ENCODE assay signal across 24 mouse cellular contexts in genomic region chr2:93144126-93144525, GRCm38 (mm10). TPM values are rescaled to one million over a fixed set of nuclear protein-coding genes. Genes with fewer than 3 reads are reported as not detected.
DNase-seq lines count a peak whose midpoint lies in the region; ATAC-seq and TF ChIP-seq lines count a peak whose summit lies in the region.
"Had no signal": no experiment of that assay in that cellular context is flagged by ENCODE, and none has a peak within 500 bp of the region (broad histone marks: within the 10 kb centered on the region; RNA-seq: fewer than 3 reads in every experiment).

No protein-coding gene starts in this region.

- ATAC-seq in intestine, embryonic 14.5 days (replicated peaks; ENCODE audit: low FRiP score, low TSS enrichment, low read depth), result peak; percentile 65
- peak; percentile 80 for ATAC-seq in intestine, postnatal 0 days
- 0 out of 2 replicates have a peak, but pooled peaks have one; percentile 45 for ATAC-seq in stomach, embryonic 15.5 days (ENCODE audit: insufficient read depth, low FRiP score, low read depth)
- ATAC-seq: forebrain, embryonic 15.5 days had no signal

- no peaks in the 10 kb centered on the region for H3K4me1 ChIP-seq in intestine, embryonic 14.5 days (replicated peaks; ENCODE audit: control insufficient read depth, insufficient read depth, low read length)
- peaks cover 11% of the 10 kb centered on the region for H3K4me1 ChIP-seq in intestine, postnatal 0 days (replicated peaks; ENCODE audit: control insufficient read depth, insufficient read depth, low read length)
- no peaks in the 10 kb centered on the region for H3K4me1 ChIP-seq in stomach, embryonic 15.5 days
- H3K4me1 ChIP-seq: embryonic facial prominence, embryonic 13.5 days had no signal

- H3K36me3 ChIP-seq in intestine, embryonic 14.5 days (ENCODE audit: control insufficient read depth, insufficient read depth, low read length), result no peaks in the 10 kb centered on the region
- no peaks in the 10 kb centered on the region for H3K36me3 ChIP-seq in intestine, postnatal 0 days (ENCODE audit: control insufficient read depth, insufficient read depth)
- H3K36me3 ChIP-seq in stomach, embryonic 15.5 days, result no peaks in the 10 kb centered on the region
- H3K36me3 ChIP-seq: embryonic facial prominence, embryonic 10.5 days; embryonic facial prominence, embryonic 13.5 days; forebrain, embryonic 12.5 days; forebrain, embryonic 15.5 days; G1E; hindbrain, embryonic 12.5 days; hindbrain, embryonic 15.5 days had no signal

- no peaks in the 10 kb centered on the region for H3K9me3 ChIP-seq in intestine, embryonic 14.5 days (ENCODE audit: control insufficient read depth, low read length)
- no peaks in the 10 kb centered on the region for H3K9me3 ChIP-seq in intestine, postnatal 0 days (ENCODE audit: control insufficient read depth)
- no peaks in the 10 kb centered on the region for H3K9me3 ChIP-seq in stomach, embryonic 15.5 days
- H3K9me3 ChIP-seq: embryonic facial prominence, embryonic 10.5 days; embryonic facial prominence, embryonic 13.5 days; forebrain, embryonic 12.5 days; forebrain, embryonic 15.5 days; G1E; hindbrain, embryonic 12.5 days; hindbrain, embryonic 15.5 days had no signal

- no peak overlapping the region for H3K9ac ChIP-seq in intestine, embryonic 14.5 days (ENCODE audit: low read length)
- H3K9ac ChIP-seq in intestine, postnatal 0 days (ENCODE audit: low read depth, low read length), result no peak overlapping the region
- no peak overlapping the region for H3K9ac ChIP-seq in stomach, embryonic 15.5 days
- H3K9ac ChIP-seq: embryonic facial prominence, embryonic 13.5 days; forebrain, embryonic 12.5 days; forebrain, embryonic 15.5 days; hindbrain, embryonic 12.5 days; hindbrain, embryonic 15.5 days had no signal

- H3K27me3 ChIP-seq in intestine, embryonic 14.5 days (replicated peaks; ENCODE audit: control insufficient read depth, insufficient read depth, low read length), result no peaks in the 10 kb centered on the region
- no peaks in the 10 kb centered on the region for H3K27me3 ChIP-seq in intestine, postnatal 0 days (replicated peaks; ENCODE audit: control insufficient read depth, insufficient read depth, low read length)
- H3K27me3 ChIP-seq in stomach, embryonic 15.5 days (replicated peaks), result no peaks in the 10 kb centered on the region
- H3K27me3 ChIP-seq: embryonic facial prominence, embryonic 13.5 days; forebrain, embryonic 12.5 days; forebrain, embryonic 15.5 days; hindbrain, embryonic 12.5 days; hindbrain, embryonic 15.5 days had no signal

- H3K27ac ChIP-seq in intestine, embryonic 14.5 days (ENCODE audit: low read depth), result no peak overlapping the region
- no peak overlapping the region for H3K27ac ChIP-seq in intestine, postnatal 0 days (ENCODE audit: low read depth, low read length)
- no peak overlapping the region for H3K27ac ChIP-seq in stomach, embryonic 15.5 days
- H3K27ac ChIP-seq: embryonic facial prominence, embryonic 10.5 days; embryonic facial prominence, embryonic 13.5 days; forebrain, embryonic 12.5 days; forebrain, embryonic 15.5 days; hindbrain, embryonic 12.5 days; hindbrain, embryonic 15.5 days had no signal

- no peak for TF ChIP-seq CTCF in intestine, postnatal 0 days (IDR thresholded peaks at IDR 0.05; ENCODE audit: low read depth)

- no peak overlapping the region for H3K4me3 ChIP-seq in intestine, embryonic 14.5 days (ENCODE audit: low read depth, low read length)
- no peak overlapping the region for H3K4me3 ChIP-seq in intestine, postnatal 0 days (ENCODE audit: low read depth, low read length)
- no peak overlapping the region for H3K4me3 ChIP-seq in stomach, embryonic 15.5 days (replicated peaks)
- H3K4me3 ChIP-seq: embryonic facial prominence, embryonic 10.5 days; embryonic facial prominence, embryonic 13.5 days; erythroblast, embryonic 14.5 days; forebrain, embryonic 12.5 days; forebrain, embryonic 15.5 days; heart, adult 2 months; hindbrain, embryonic 12.5 days; hindbrain, embryonic 15.5 days had no signal

- H3K4me2 ChIP-seq in intestine, embryonic 14.5 days (ENCODE audit: low read length), result no peak overlapping the region
- no peak overlapping the region for H3K4me2 ChIP-seq in intestine, postnatal 0 days (replicated peaks; ENCODE audit: low read depth)
- H3K4me2 ChIP-seq in stomach, embryonic 15.5 days, result no peak overlapping the region
- H3K4me2 ChIP-seq: embryonic facial prominence, embryonic 13.5 days; forebrain, embryonic 12.5 days; forebrain, embryonic 15.5 days; heart, embryonic 11.5 days; hindbrain, embryonic 12.5 days; hindbrain, embryonic 15.5 days had no signal

- no peak for DNase-seq in intestine, embryonic 14.5 days (ENCODE audit: low spot score)
- no peak for DNase-seq in embryo, embryonic 10 days (ENCODE audit: low spot score)
- no peak for DNase-seq in Muller cell, postnatal 12 days (ENCODE audit: inconsistent ontology term)
- no peak for DNase-seq in cerebellum, postnatal 25 days
- DNase-seq: adrenal gland, adult 2 months; adrenal gland, postnatal 25 days; B cell, adult 2 months; cerebellum, adult 18-20 months; cerebellum, adult 9-10 months; embryo, embryonic 11 days; gastrocnemius, postnatal 36 days; heart, adult 2 months; kidney, adult 11 months had no signal

- 81% methylated on average over 3 of the region's 3 CpGs for WGBS in intestine, embryonic 14.5 days
- WGBS in intestine, postnatal 0 days, result 27% methylated on average over 3 of the region's 3 CpGs
- WGBS in stomach, embryonic 15.5 days, result 57% methylated on average over 3 of the region's 3 CpGs

RNA-seq across cellular contexts. Expression of gene Trp53i11, which starts 43.2 kb away (rescaled TPM):
- polyA plus RNA-seq in intestine, embryonic 14.5 days (2014; fragmentation: Nextera tagmentation; extraction: Ambion mirVana), result 53.7 and 58.9 TPM in 2 replicates
- polyA plus RNA-seq in intestine, postnatal 0 days (2015; fragmentation: Nextera tagmentation; extraction: Ambion mirVana), result 16.4 and 21.8 TPM in 2 replicates
- 29.3 and 37.7 TPM in 2 replicates for polyA plus RNA-seq in stomach, embryonic 15.5 days (2015; fragmentation: Nextera tagmentation; extraction: Ambion mirVana)
- polyA plus RNA-seq: G1E had no signal
